Mouse (Mus musculus) spleen, adult 2 months (tissue): ENCODE measurements around the gene Ide.

Experiments
- CTCF ChIP-seq: fragments of 200-500 bp; IDR thresholded peaks from 2 replicates; pipeline ENCODE4 v1.5.1; 2011; ENCODE audit warnings: mild to moderate bottlenecking, inconsistent platforms; ENCODE audit not compliant: insufficient read depth, insufficient read length, insufficient replicate concordance; ENCODE audit errors: extremely low read depth
- POLR2A ChIP-seq: fragments of 200-500 bp; IDR thresholded peaks from 2 replicates; pipeline ENCODE4 v1.6.1; 2011; ENCODE audit warnings: low read depth, low read length, inconsistent platforms

GRCm38 (mm10) chr19:37343899-37344298 lies 6.2 kb upstream of the Ide start:
- no peak for TF ChIP-seq CTCF
- no peak for TF ChIP-seq POLR2A
